Mouse (Mus musculus): ENCODE data around the gene Cdpf1. TPM values are rescaled to one million over a fixed set of nuclear protein-coding genes. Genes with fewer than 3 reads are reported as not detected.

Gene Cdpf1
- polyA plus RNA-seq, 1 experiment from 2014 or later = 34.4 TPM

- Histone ChIP-seq H3K4me3 (no peak overlapping the region), H3K9me3 (replicated peaks) (no peaks in the 10 kb centered on the region), H3K9ac (no peak overlapping the region), H3K4me2 (no peak overlapping the region), H3K36me3 (no peaks in the 10 kb centered on the region), H3K27me3 (replicated peaks) (no peaks in the 10 kb centered on the region), H3K4me1 (replicated peaks) (peaks cover 9% of the 10 kb centered on the region), H3K27ac (ENCODE audit: poor library complexity, severe bottlenecking) (no peak overlapping the region)
- 63% methylated on average over 8 of the region's 8 CpGs for WGBS
- no peak for ATAC-seq (ENCODE audit: insufficient number of reproducible peaks, low FRiP score)
These were observed 3.1 kb downstream of the Cdpf1 start for GRCm38 (mm10) chr15:85808434-85808833.

GRCm38 (mm10) chr15:85808031-85808430 is 3.5 kb downstream of the Cdpf1 start:
- Histone ChIP-seq H3K9me3 (replicated peaks) (no peaks in the 10 kb centered on the region), H3K27ac (ENCODE audit: poor library complexity, severe bottlenecking) (no peak overlapping the region), H3K4me3 (no peak overlapping the region), H3K36me3 (no peaks in the 10 kb centered on the region), H3K4me2 (no peak overlapping the region), H3K4me1 (replicated peaks) (peaks cover 11% of the 10 kb centered on the region), H3K9ac (no peak overlapping the region), H3K27me3 (replicated peaks) (no peaks in the 10 kb centered on the region)
- WGBS = 79% methylated on average over 6 of the region's 6 CpGs
- no peak for ATAC-seq (ENCODE audit: insufficient number of reproducible peaks, low FRiP score)

- H3K4me1 ChIP-seq (replicated peaks) = peaks cover 14% of the 10 kb centered on the region
- no peak overlapping the region for H3K4me2 ChIP-seq
- no peak overlapping the region for H3K27ac ChIP-seq (ENCODE audit: poor library complexity, severe bottlenecking)
- H3K9ac ChIP-seq = no peak overlapping the region
- H3K36me3 ChIP-seq = no peaks in the 10 kb centered on the region
- 77% methylated on average over 4 of the region's 4 CpGs for WGBS
- no peaks in the 10 kb centered on the region for H3K9me3 ChIP-seq (replicated peaks)
- H3K4me3 ChIP-seq = no peak overlapping the region
- ATAC-seq (ENCODE audit: insufficient number of reproducible peaks, low FRiP score) = no peak
- no peaks in the 10 kb centered on the region for H3K27me3 ChIP-seq (replicated peaks)
These were observed 4.1 kb downstream of the Cdpf1 start for GRCm38 (mm10) chr15:85807404-85807803.

- no peaks in the 10 kb centered on the region for H3K27me3 ChIP-seq (replicated peaks)
- H3K27ac ChIP-seq (ENCODE audit: poor library complexity, severe bottlenecking) = no peak overlapping the region
- H3K9me3 ChIP-seq (replicated peaks) = no peaks in the 10 kb centered on the region
- no peak overlapping the region for H3K4me3 ChIP-seq
- ATAC-seq (ENCODE audit: insufficient number of reproducible peaks, low FRiP score) = no peak
- no peaks in the 10 kb centered on the region for H3K36me3 ChIP-seq
- WGBS = 67% methylated on average over 4 of the region's 4 CpGs
- no peak overlapping the region for H3K9ac ChIP-seq
- peaks cover 14% of the 10 kb centered on the region for H3K4me1 ChIP-seq (replicated peaks)
- H3K4me2 ChIP-seq = no peak overlapping the region
These were observed 4.6 kb downstream of the Cdpf1 start for GRCm38 (mm10) chr15:85806886-85807285.

DNA sequence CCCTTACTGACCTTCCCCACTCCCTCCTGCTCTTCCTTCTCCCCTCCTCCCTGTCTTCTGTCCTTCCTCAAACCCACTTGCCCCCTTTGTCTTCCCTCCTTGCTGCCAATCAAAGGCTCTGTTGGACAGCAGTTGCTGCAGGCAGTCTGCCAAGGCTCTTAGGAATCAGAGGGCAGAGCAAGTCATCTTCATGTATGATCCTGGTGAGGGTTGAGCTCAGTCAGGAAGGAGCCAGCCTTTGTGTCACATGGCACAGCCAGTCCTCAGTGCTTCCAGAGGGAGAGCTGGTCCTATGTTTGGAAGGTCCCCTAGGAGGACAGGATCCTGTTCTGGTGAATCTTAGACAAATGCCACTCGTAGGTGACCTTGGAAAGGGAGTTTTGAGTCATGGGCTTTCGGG is 8.6 kb downstream of the Cdpf1 start:
- 79% methylated on average over 2 of the region's 2 CpGs for WGBS
- no peak for ATAC-seq (ENCODE audit: insufficient number of reproducible peaks, low FRiP score)
- H3K27ac ChIP-seq (ENCODE audit: poor library complexity, severe bottlenecking) = no peak overlapping the region
- H3K36me3 ChIP-seq = no peaks in the 10 kb centered on the region
- H3K4me3 ChIP-seq = no peak overlapping the region
- H3K4me2 ChIP-seq = no peak overlapping the region
- no peak overlapping the region for H3K9ac ChIP-seq
- H3K9me3 ChIP-seq (replicated peaks) = no peaks in the 10 kb centered on the region; the same call in 1 of the 2 replicates
- peaks cover 5% of the 10 kb centered on the region; the same call in 1 of the 2 replicates for H3K4me1 ChIP-seq (replicated peaks)
- no peaks in the 10 kb centered on the region for H3K27me3 ChIP-seq (replicated peaks)

GRCm38 (mm10) chr15:85798676-85799075 is 12.8 kb downstream of the Cdpf1 start:
- 80% methylated on average over 8 of the region's 8 CpGs for WGBS
- Histone ChIP-seq H3K9me3 (replicated peaks) (no peaks in the 10 kb centered on the region; the same call in 1 of the 2 replicates), H3K27me3 (replicated peaks) (no peaks in the 10 kb centered on the region), H3K4me1 (replicated peaks) (peaks cover 5% of the 10 kb centered on the region; the same call in 1 of the 2 replicates), H3K27ac (ENCODE audit: poor library complexity, severe bottlenecking) (no peak overlapping the region), H3K4me2 (no peak overlapping the region), H3K4me3 (no peak overlapping the region), H3K36me3 (no peaks in the 10 kb centered on the region), H3K9ac (no peak overlapping the region)
- no peak for ATAC-seq (ENCODE audit: insufficient number of reproducible peaks, low FRiP score)

DNA sequence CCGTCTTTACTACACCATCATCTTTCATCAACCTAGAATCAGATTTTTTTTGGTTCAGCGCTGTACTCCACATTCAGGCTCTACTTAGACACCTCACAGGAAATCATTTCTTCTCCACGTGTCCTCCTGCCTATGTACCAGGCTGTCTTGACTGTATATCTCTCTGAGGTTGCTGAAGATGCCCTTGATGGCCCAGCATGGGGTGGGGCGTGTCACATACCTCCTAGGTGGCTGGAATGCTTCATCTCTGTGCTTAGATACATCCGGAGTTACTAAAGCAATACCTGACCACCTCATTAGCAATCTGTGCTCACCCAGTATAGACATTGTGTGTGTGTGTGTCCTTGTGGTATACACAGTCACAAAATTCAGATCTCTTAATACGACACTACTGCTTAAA is 16.0 kb downstream of the Cdpf1 start:
- Histone ChIP-seq H3K27ac (ENCODE audit: poor library complexity, severe bottlenecking) (no peak overlapping the region), H3K36me3 (no peaks in the 10 kb centered on the region), H3K9ac (no peak overlapping the region), H3K9me3 (replicated peaks) (no peaks in the 10 kb centered on the region; the same call in 1 of the 2 replicates), H3K4me3 (no peak overlapping the region), H3K4me1 (replicated peaks) (peaks cover 3% of the 10 kb centered on the region; the same call in 1 of the 2 replicates), H3K4me2 (no peak overlapping the region), H3K27me3 (replicated peaks) (no peaks in the 10 kb centered on the region)
- 68% methylated on average over 6 of the region's 6 CpGs for WGBS
- ATAC-seq (ENCODE audit: insufficient number of reproducible peaks, low FRiP score) = no peak

GRCm38 (mm10) chr15:85792819-85793218 is 18.7 kb downstream of the Cdpf1 start:
- no peak overlapping the region for H3K27ac ChIP-seq (ENCODE audit: poor library complexity, severe bottlenecking)
- no peak overlapping the region for H3K4me3 ChIP-seq
- no peaks in the 10 kb centered on the region for H3K9me3 ChIP-seq (replicated peaks)
- H3K27me3 ChIP-seq (replicated peaks) = no peaks in the 10 kb centered on the region
- peaks cover 8% of the 10 kb centered on the region for H3K4me1 ChIP-seq (replicated peaks)
- no peak overlapping the region for H3K4me2 ChIP-seq
- ATAC-seq (ENCODE audit: insufficient number of reproducible peaks, low FRiP score) = no peak
- no peaks in the 10 kb centered on the region for H3K36me3 ChIP-seq
- no peak overlapping the region for H3K9ac ChIP-seq
- WGBS = 61% methylated on average over 1 of the region's 1 CpGs

DNA sequence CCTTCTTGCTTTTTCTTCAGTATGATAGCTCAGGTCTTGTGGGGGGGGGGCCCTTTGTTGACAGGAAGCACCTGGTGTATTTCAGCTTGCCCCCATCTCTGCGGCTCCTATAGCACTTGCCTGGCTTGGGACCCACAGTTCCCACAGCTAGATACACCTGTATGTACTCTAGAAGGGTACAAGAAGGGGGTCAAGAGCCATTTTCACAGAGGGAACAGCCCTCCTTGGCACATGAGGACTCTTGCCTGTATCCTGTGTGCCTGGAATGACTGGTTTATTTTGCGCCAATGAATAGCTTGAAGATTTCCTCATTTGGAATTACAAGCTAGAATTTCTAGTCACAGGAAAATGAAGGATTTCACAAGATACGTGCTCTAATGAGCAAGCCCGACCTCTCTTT is 20.0 kb downstream of the Cdpf1 start:
- no peak overlapping the region for H3K27ac ChIP-seq (ENCODE audit: poor library complexity, severe bottlenecking)
- H3K4me3 ChIP-seq = no peak overlapping the region
- no peaks in the 10 kb centered on the region for H3K9me3 ChIP-seq (replicated peaks)
- H3K9ac ChIP-seq = no peak overlapping the region
- H3K36me3 ChIP-seq = no peaks in the 10 kb centered on the region
- peaks cover 16% of the 10 kb centered on the region for H3K4me1 ChIP-seq (replicated peaks)
- no peak for ATAC-seq (ENCODE audit: insufficient number of reproducible peaks, low FRiP score)
- no peak overlapping the region for H3K4me2 ChIP-seq
- H3K27me3 ChIP-seq (replicated peaks) = no peaks in the 10 kb centered on the region
- WGBS = 83% methylated on average over 4 of the region's 4 CpGs

DNA sequence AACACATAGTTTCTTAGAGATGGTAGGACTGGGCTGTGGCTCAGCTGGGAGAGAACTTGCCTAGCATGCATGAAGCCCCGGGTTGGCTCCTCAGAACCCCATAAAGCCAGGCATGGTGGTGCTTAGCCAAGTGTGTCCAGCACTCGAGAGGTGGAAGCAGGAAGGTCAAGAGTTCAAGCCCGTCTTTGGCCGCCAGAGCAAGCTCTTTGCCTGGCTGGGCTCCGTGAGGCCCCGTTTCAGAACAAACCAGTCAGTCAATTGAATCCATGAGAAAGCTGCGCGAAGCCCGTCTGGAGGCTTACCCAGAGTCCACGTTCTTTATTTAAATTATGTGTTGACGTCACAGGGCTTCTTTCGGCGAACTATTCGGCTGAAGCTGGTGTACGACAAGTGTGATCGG is 22.9 kb downstream of the Cdpf1 start:
- H3K36me3 ChIP-seq = no peaks in the 10 kb centered on the region
- 74% methylated on average over 16 of the region's 16 CpGs for WGBS
- H3K9me3 ChIP-seq (replicated peaks) = no peaks in the 10 kb centered on the region
- H3K27me3 ChIP-seq (replicated peaks) = no peaks in the 10 kb centered on the region
- no peak overlapping the region for H3K4me2 ChIP-seq
- no peak overlapping the region for H3K9ac ChIP-seq
- H3K4me1 ChIP-seq (replicated peaks) = peaks cover 17% of the 10 kb centered on the region
- H3K4me3 ChIP-seq = no peak overlapping the region
- no peak for ATAC-seq (ENCODE audit: insufficient number of reproducible peaks, low FRiP score)
- no peak overlapping the region for H3K27ac ChIP-seq (ENCODE audit: poor library complexity, severe bottlenecking)

- WGBS = 82% methylated on average over 4 of the region's 4 CpGs
- peaks cover 4% of the 10 kb centered on the region; the same call in 1 of the 2 replicates for H3K9me3 ChIP-seq (replicated peaks)
- no peak overlapping the region for H3K4me2 ChIP-seq
- H3K36me3 ChIP-seq = no peaks in the 10 kb centered on the region
- no peaks in the 10 kb centered on the region for H3K27me3 ChIP-seq (replicated peaks)
- H3K27ac ChIP-seq (ENCODE audit: poor library complexity, severe bottlenecking) = no peak overlapping the region
- H3K9ac ChIP-seq = no peak overlapping the region
- H3K4me1 ChIP-seq (replicated peaks) = peaks cover 17% of the 10 kb centered on the region
- H3K4me3 ChIP-seq = no peak overlapping the region
- no peak for ATAC-seq (ENCODE audit: insufficient number of reproducible peaks, low FRiP score)
These were observed 23.4 kb downstream of the Cdpf1 start for GRCm38 (mm10) chr15:85788051-85788450.

DNA sequence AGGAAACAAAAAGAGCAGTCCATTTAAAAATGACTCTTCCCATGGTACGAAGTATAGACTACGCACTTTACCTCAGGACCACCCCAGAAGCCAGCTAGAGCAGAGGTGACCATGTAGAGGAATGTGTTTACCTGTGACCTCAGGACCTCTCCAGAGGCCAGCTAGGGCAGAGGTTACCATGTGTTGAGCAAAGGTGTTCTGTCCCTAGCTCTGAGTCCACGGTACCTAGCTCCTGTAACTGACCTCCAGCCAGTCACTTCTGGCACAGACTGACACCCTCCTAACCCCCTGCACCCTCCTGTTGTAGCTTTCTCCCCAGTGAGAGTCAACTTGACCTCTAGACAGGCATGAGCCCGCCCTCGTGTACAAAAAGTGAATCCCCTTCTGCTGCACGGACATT is 24.0 kb downstream of the Cdpf1 start:
- Histone ChIP-seq H3K4me2 (no peak overlapping the region), H3K36me3 (no peaks in the 10 kb centered on the region), H3K9ac (no peak overlapping the region), H3K27ac (ENCODE audit: poor library complexity, severe bottlenecking) (no peak overlapping the region), H3K4me3 (no peak overlapping the region), H3K4me1 (replicated peaks) (peaks cover 14% of the 10 kb centered on the region), H3K9me3 (replicated peaks) (peaks cover 6% of the 10 kb centered on the region; the same call in 1 of the 2 replicates), H3K27me3 (replicated peaks) (no peaks in the 10 kb centered on the region)
- WGBS = 86% methylated on average over 6 of the region's 6 CpGs
- no peak for ATAC-seq (ENCODE audit: insufficient number of reproducible peaks, low FRiP score)
